Mouse (Mus musculus): ENCODE results near the gene Ndufc1. TPM values are rescaled to one million over a fixed set of nuclear protein-coding genes. Genes with fewer than 3 reads are reported as not detected.

Gene Ndufc1
- polyA plus RNA-seq, 1 experiment from 2014 or later, result 652 TPM

- no peak for TF ChIP-seq CTCF (IDR thresholded peaks at IDR 0.05)
- in situ Hi-C loops (cut with MboI; ENCODE audit: low pct_unique_long_range_greater_than_20kb), result no loop called here
- CTCF ChIA-PET, result interaction anchor here (1.0 to 2.7 kb wide), 3 partner anchors 12 to 100 kb away, joined by 4 to 11 read pairs (median 9); partner anchors contain the start of gene Ndufc1
These were observed 20.9 kb downstream of the Ndufc1 start for GRCm38 (mm10) chr3:51387868-51388381.

GRCm38 (mm10) chr3:51387134-51387451 is 21.7 kb downstream of the Ndufc1 start:
- DNase-seq (ENCODE audit: low read depth, low spot score) (no peak), ATAC-seq (no peak)
- no peaks in the 10 kb centered on the region for H3K27me3 ChIP-seq
- POLR2A ChIA-PET, result interaction anchor here (1.7 kb wide), 1 partner anchor 21 kb away, joined by 5 read pairs; the partner anchor contains the start of gene Ndufc1
- in situ Hi-C loops (cut with MboI; ENCODE audit: low pct_unique_long_range_greater_than_20kb), result no loop called here
- CTCF ChIA-PET, result interaction anchor here (1.1 to 1.7 kb wide), 3 partner anchors 19 to 33 kb away, joined by 3 to 11 read pairs (median 3); partner anchors contain the start of gene Ndufc1
- TF ChIP-seq CTCF (IDR thresholded peaks at IDR 0.05), result no peak

More at GRCm38 (mm10) chr3:51387868-51388381, 20.9 kb downstream of the Ndufc1 start:
- POLR2A ChIA-PET, result interaction anchor here (0.8 kb wide), 1 partner anchor 21 kb away, joined by 3 read pairs; the partner anchor contains the start of gene Ndufc1
- ATAC-seq (no peak), DNase-seq (ENCODE audit: low read depth, low spot score) (peak; percentile 28)
- H3K27me3 ChIP-seq, result no peaks in the 10 kb centered on the region

GRCm38 (mm10) chr3:51386441-51387133 is 22.2 kb downstream of the Ndufc1 start:
- in situ Hi-C loops (cut with MboI; ENCODE audit: low pct_unique_long_range_greater_than_20kb), result no loop called here
- no peak for DNase-seq (ENCODE audit: low read depth, low spot score)
- H3K27me3 ChIP-seq, result no peaks in the 10 kb centered on the region
- ChIA-PET POLR2A (interaction anchor here (1.2 to 1.7 kb wide), 2 partner anchors 10 to 22 kb away, joined by 5 to 7 read pairs; partner anchors contain the start of gene Ndufc1), CTCF (interaction anchor here (1.1 to 1.5 kb wide), 4 partner anchors 9 to 33 kb away, joined by 3 to 5 read pairs (median 4); partner anchors contain the start of genes Mgarp and Ndufc1)
- ATAC-seq, result no peak
- TF ChIP-seq CTCF (IDR thresholded peaks at IDR 0.05), result no peak

- in situ Hi-C loops (cut with MboI; ENCODE audit: low pct_unique_long_range_greater_than_20kb), result no loop called here
These were observed 25.4 kb downstream of the Ndufc1 start for GRCm38 (mm10) chr3:51383409-51383808.

GRCm38 (mm10) chr3:51380660-51381014 is 28.2 kb downstream of the Ndufc1 start:
- no peak for ATAC-seq
- no peak for DNase-seq (ENCODE audit: low read depth, low spot score)
- ChIA-PET CTCF (interaction anchor here (0.8 to 1.2 kb wide), 4 partner anchors 10 to 103 kb away, joined by 3 read pairs; no protein-coding TSS in a partner anchor), POLR2A (no interaction called here)
- in situ Hi-C loops (cut with MboI; ENCODE audit: low pct_unique_long_range_greater_than_20kb), result no loop called here
- H3K27me3 ChIP-seq, result no peaks in the 10 kb centered on the region
- no peak for TF ChIP-seq CTCF (IDR thresholded peaks at IDR 0.05)

More at GRCm38 (mm10) chr3:51383409-51383808, 25.4 kb downstream of the Ndufc1 start:
- CTCF ChIA-PET, result interaction anchor here (0.9 to 3.6 kb wide), 6 partner anchors 8 to 33 kb away, joined by 4 to 20 read pairs (median 6); partner anchors contain the start of gene Ndufc1
- H3K27me3 ChIP-seq, result no peaks in the 10 kb centered on the region
- POLR2A ChIA-PET, result interaction anchor here (0.6 to 2.1 kb wide), 2 partner anchors 25 kb away, joined by 3 to 6 read pairs; partner anchors contain the start of gene Ndufc1
- ATAC-seq (no peak), DNase-seq (ENCODE audit: low read depth, low spot score) (no peak)
- TF ChIP-seq CTCF (IDR thresholded peaks at IDR 0.05), result no peak

GRCm38 (mm10) chr3:51379786-51380659 is 28.8 kb downstream of the Ndufc1 start:
- no peaks in the 10 kb centered on the region for H3K27me3 ChIP-seq
- in situ Hi-C loops (cut with MboI; ENCODE audit: low pct_unique_long_range_greater_than_20kb), result loop anchor here (5.0 to 10.0 kb wide), 3 partner anchors 32 to 865 kb away; no protein-coding TSS in a partner anchor
- no peak for TF ChIP-seq CTCF (IDR thresholded peaks at IDR 0.05)
- DNase-seq (ENCODE audit: low read depth, low spot score) (no peak), ATAC-seq (no peak)
- ChIA-PET CTCF (interaction anchor here (0.8 to 1.2 kb wide), 7 partner anchors 11 to 102 kb away, joined by 3 to 7 read pairs (median 3); partner anchors contain the start of gene Ndufc1), POLR2A (interaction anchor here (0.6 kb wide), 1 partner anchor 33 kb away, joined by 3 read pairs; no protein-coding TSS in a partner anchor)

GRCm38 (mm10) chr3:51378665-51378946 is 30.2 kb downstream of the Ndufc1 start:
- POLR2A ChIA-PET, result no interaction called here
- CTCF ChIA-PET, result no interaction called here
- in situ Hi-C loops (cut with MboI; ENCODE audit: low pct_unique_long_range_greater_than_20kb), result loop anchor here (5.0 to 10.0 kb wide), 3 partner anchors 34 to 866 kb away; no protein-coding TSS in a partner anchor
- H3K27me3 ChIP-seq, result no peaks in the 10 kb centered on the region
- DNase-seq (ENCODE audit: low read depth, low spot score) (no peak), ATAC-seq (no peak)
- TF ChIP-seq CTCF (IDR thresholded peaks at IDR 0.05), result no peak

GRCm38 (mm10) chr3:51377878-51378664 is 30.7 kb downstream of the Ndufc1 start:
- ATAC-seq (peak; percentile 66), DNase-seq (ENCODE audit: low read depth, low spot score) (no peak)
- ChIA-PET POLR2A (no interaction called here), CTCF (no interaction called here)
- peak; percentile 71 for TF ChIP-seq CTCF (IDR thresholded peaks at IDR 0.05)
- H3K27me3 ChIP-seq, result no peaks in the 10 kb centered on the region
- in situ Hi-C loops (cut with MboI; ENCODE audit: low pct_unique_long_range_greater_than_20kb), result loop anchor here (5.0 to 10.0 kb wide), 3 partner anchors 34 to 867 kb away; no protein-coding TSS in a partner anchor
